Mouse (Mus musculus): ENCODE measurements around the gene Fbxw8.

DNA sequence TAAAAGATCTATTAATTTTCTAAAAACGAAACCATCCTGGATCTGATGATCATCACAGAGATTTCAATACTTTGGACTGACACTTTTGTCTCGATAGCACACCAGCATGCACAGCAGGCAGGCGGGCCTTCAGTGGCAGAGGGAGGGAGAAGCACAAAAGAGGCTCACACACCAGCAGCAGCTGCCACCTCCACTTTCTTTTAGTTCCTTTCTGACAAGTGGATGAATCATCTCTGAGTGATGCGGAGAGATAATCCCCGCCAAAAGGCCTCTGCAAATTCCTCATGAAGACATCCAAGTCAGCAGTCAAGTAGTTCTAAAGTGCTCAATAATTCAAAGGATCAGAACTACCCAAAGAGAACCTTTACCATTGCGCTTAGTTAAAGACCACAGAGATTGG is 75.9 kb downstream of the Fbxw8 start:
- TF ChIP-seq CTCF (IDR thresholded peaks at IDR 0.05; ENCODE audit: low read depth) (no peak), EP300 (IDR thresholded peaks at IDR 0.05; ENCODE audit: low read depth) (no peak)

Data from liver, embryonic 14.5 days (tissue).